Mouse (Mus musculus) CH12.LX (cell line): Measurements from ENCODE around the gene Luc7l3. TPM values are rescaled to one million over a fixed set of nuclear protein-coding genes. Genes with fewer than 3 reads are reported as not detected.

ENCODE experiments used
- DNase-seq: peaks from one replicate; pipeline ENCODE4 v3.0.0-alpha.2; 2013; ENCODE audit errors: extremely low read depth
- H3K27ac ChIP-seq: 2 replicates; pipeline ENCODE4 v1.5.1; 2012; ENCODE audit warnings: low read depth, mild to moderate bottlenecking, control low read depth, moderate library complexity; ENCODE audit not compliant: insufficient read depth
- H3K27me3 ChIP-seq: replicated peaks from 2 replicates; pipeline ENCODE3; 2012; ENCODE audit warnings: inconsistent platforms
- H3K36me3 ChIP-seq, 2 experiments: replicated peaks in 1 of 2; 2 replicates each; pipeline versions ENCODE3 to v1.6.1; 2012; ENCODE audit warnings: inconsistent platforms in 1 of 2, low read length in 1 of 2, mild to moderate bottlenecking in 1 of 2, mixed read lengths in 1 of 2, moderate library complexity in 1 of 2; ENCODE audit not compliant: control insufficient read depth in 1 of 2, insufficient read depth in 1 of 2
- H3K4me1 ChIP-seq, 2 experiments: 2 replicates each; pipeline ENCODE4 v1.6.1; 2012; ENCODE audit warnings: inconsistent platforms in 1 of 2, moderate library complexity in 1 of 2; ENCODE audit not compliant: insufficient read depth in 2 of 2, control insufficient read depth in 1 of 2
- H3K4me2 ChIP-seq: 2 replicates; pipeline ENCODE4 v1.6.1; 2012; ENCODE audit warnings: low read depth, mild to moderate bottlenecking, control low read depth; ENCODE audit not compliant: poor library complexity, insufficient read depth, severe bottlenecking
- H3K4me3 ChIP-seq, 3 experiments: fragments of 150-350 bp in 1 of 3; sonication (generic) in 1 of 3; replicated peaks in 1 of 3; 2 replicates each; pipeline versions ENCODE3 to v1.5.1; 2011 to 2012; ENCODE audit warnings: low read depth in 2 of 3, low read length in 2 of 3, mild to moderate bottlenecking in 2 of 3, moderate library complexity in 2 of 3, control low read depth in 1 of 3, improper control_type of control experiment in 1 of 3, inconsistent platforms in 1 of 3, mixed read lengths in 1 of 3; ENCODE audit not compliant: poor library complexity in 1 of 3
- H3K79me2 ChIP-seq: replicated peaks from 2 replicates; pipeline ENCODE4 v1.6.1; 2012; ENCODE audit warnings: mild to moderate bottlenecking, moderate library complexity; ENCODE audit not compliant: control insufficient read depth, poor library complexity, insufficient read depth, severe bottlenecking; ENCODE audit errors: extremely low read depth
- H3K9ac ChIP-seq: 2 replicates; pipeline ENCODE4 v1.6.1; 2012; ENCODE audit warnings: low read depth, mild to moderate bottlenecking, control low read depth, moderate library complexity; ENCODE audit not compliant: insufficient read depth
- H3K9me3 ChIP-seq: replicated peaks from 2 replicates; pipeline ENCODE3; 2012; ENCODE audit warnings: low read length, inconsistent platforms, mixed read lengths
- BHLHE40 ChIP-seq: IDR thresholded peaks from 2 replicates; pipeline ENCODE4 v1.6.1; 2011; ENCODE audit warnings: mild to moderate bottlenecking, low read depth, low read length, improper control_type of control experiment
- CHD1 ChIP-seq: IDR thresholded peaks from 2 replicates; pipeline ENCODE4 v1.6.1; 2012; ENCODE audit warnings: low read depth, low read length, improper control_type of control experiment, inconsistent platforms
- CHD2 ChIP-seq: IDR thresholded peaks from 2 replicates; pipeline ENCODE4 v1.6.1; 2011; ENCODE audit warnings: low read length, improper control_type of control experiment
- CTCF ChIP-seq, 2 experiments: IDR thresholded peaks in 1 of 2; conservative IDR thresholded peaks in 1 of 2; 2 replicates each; pipeline ENCODE4 v1.5.1; 2011 to 2012; ENCODE audit warnings: low read depth in 2 of 2, low read length in 2 of 2, improper control_type of control experiment in 1 of 2, inconsistent platforms in 1 of 2, mild to moderate bottlenecking in 1 of 2, moderate library complexity in 1 of 2
- E2F4 ChIP-seq: IDR thresholded peaks from 2 replicates; pipeline ENCODE4 v1.6.1; 2011; ENCODE audit warnings: low read depth, low read length, improper control_type of control experiment; ENCODE audit not compliant: insufficient replicate concordance
- ELF1 ChIP-seq: IDR thresholded peaks from 2 replicates; pipeline ENCODE4 v1.6.1; 2014; ENCODE audit warnings: low read depth, mild to moderate bottlenecking, inconsistent platforms, low read length, improper control_type of control experiment
- EP300 ChIP-seq: IDR thresholded peaks from 2 replicates; pipeline ENCODE4 v1.6.1; 2011; ENCODE audit warnings: low read length, improper control_type of control experiment
- ETS1 ChIP-seq: conservative IDR thresholded peaks from 2 replicates; pipeline ENCODE4 v1.6.1; 2012; ENCODE audit warnings: low read depth, mild to moderate bottlenecking, inconsistent platforms, low read length, improper control_type of control experiment, moderate library complexity
- GABPA ChIP-seq: IDR thresholded peaks from 2 replicates; pipeline ENCODE4 v1.6.1; 2012; ENCODE audit warnings: low read depth, low read length, improper control_type of control experiment, inconsistent platforms; ENCODE audit not compliant: insufficient replicate concordance
- HCFC1 ChIP-seq: IDR thresholded peaks from 2 replicates; pipeline ENCODE4 v1.6.1; 2012; ENCODE audit warnings: low read depth, mild to moderate bottlenecking, inconsistent platforms, low read length, improper control_type of control experiment
- IRF4 ChIP-seq: IDR thresholded peaks from 2 replicates; pipeline ENCODE4 v1.6.1; 2014; ENCODE audit warnings: low read depth, mild to moderate bottlenecking, inconsistent platforms, low read length, improper control_type of control experiment
- JUN ChIP-seq: IDR thresholded peaks from 2 replicates; pipeline ENCODE4 v1.6.1; 2011; ENCODE audit warnings: low read depth, mild to moderate bottlenecking, low read length, improper control_type of control experiment, moderate library complexity; ENCODE audit not compliant: insufficient read depth
- JUND ChIP-seq: conservative IDR thresholded peaks from 2 replicates; pipeline ENCODE4 v1.6.1; 2011; ENCODE audit warnings: low read depth, low read length, improper control_type of control experiment
- KAT2A ChIP-seq: IDR thresholded peaks from 2 replicates; pipeline ENCODE4 v1.6.1; 2012; ENCODE audit warnings: low read length, improper control_type of control experiment, inconsistent platforms; ENCODE audit not compliant: insufficient replicate concordance
- MAFK ChIP-seq: IDR thresholded peaks from 2 replicates; pipeline ENCODE4 v1.6.1; 2011; ENCODE audit warnings: low read length, improper control_type of control experiment; ENCODE audit not compliant: insufficient replicate concordance
- MAX ChIP-seq: IDR thresholded peaks from 2 replicates; pipeline ENCODE4 v1.6.1; 2011; ENCODE audit warnings: low read length, improper control_type of control experiment
- MAZ ChIP-seq: IDR thresholded peaks from 2 replicates; pipeline ENCODE4 v1.6.1; 2012; ENCODE audit warnings: low read depth, mild to moderate bottlenecking, inconsistent platforms, low read length, improper control_type of control experiment, moderate library complexity
- MEF2A ChIP-seq: IDR thresholded peaks from 2 replicates; pipeline ENCODE4 v1.6.1; 2014; ENCODE audit warnings: low read depth, mild to moderate bottlenecking, inconsistent platforms, low read length, improper control_type of control experiment, borderline replicate concordance
- MXI1 ChIP-seq: IDR thresholded peaks from 2 replicates; pipeline ENCODE4 v1.6.1; 2011; ENCODE audit warnings: mild to moderate bottlenecking, low read depth, low read length, improper control_type of control experiment
- MYC ChIP-seq: IDR thresholded peaks from 2 replicates; pipeline ENCODE4 v1.6.1; 2011; ENCODE audit warnings: low read depth, mild to moderate bottlenecking, improper control_type of control experiment, low read length
- NELFE ChIP-seq: IDR thresholded peaks from 2 replicates; pipeline ENCODE4 v1.6.1; 2011; ENCODE audit warnings: low read depth, low read length, improper control_type of control experiment
- NRF1 ChIP-seq: IDR thresholded peaks from 2 replicates; pipeline ENCODE4 v1.6.1; 2014; ENCODE audit warnings: low read depth, mild to moderate bottlenecking, inconsistent platforms, low read length, improper control_type of control experiment, moderate library complexity
- PAX5 ChIP-seq: IDR thresholded peaks from 2 replicates; pipeline ENCODE4 v1.6.1; 2012; ENCODE audit warnings: low read length, inconsistent platforms, mixed read lengths
- POLR2A ChIP-seq: IDR thresholded peaks from 2 replicates; pipeline ENCODE4 v1.6.1; 2011; ENCODE audit warnings: low read depth, mild to moderate bottlenecking, improper control_type of control experiment, low read length
- POLR2AphosphoS2 ChIP-seq: IDR thresholded peaks from 2 replicates; pipeline ENCODE4 v1.6.1; 2011; ENCODE audit warnings: low read depth, low read length, improper control_type of control experiment
- RAD21 ChIP-seq: IDR thresholded peaks from 2 replicates; pipeline ENCODE4 v1.6.1; 2011; ENCODE audit warnings: low read depth, mild to moderate bottlenecking, low read length, improper control_type of control experiment, moderate library complexity
- RCOR1 ChIP-seq: conservative IDR thresholded peaks from 2 replicates; pipeline ENCODE4 v1.6.1; 2012; ENCODE audit warnings: low read depth, mild to moderate bottlenecking, inconsistent platforms, low read length, improper control_type of control experiment
- SIN3A ChIP-seq: IDR thresholded peaks from 2 replicates; pipeline ENCODE4 v1.6.1; 2012; ENCODE audit warnings: low read length, improper control_type of control experiment, inconsistent platforms
- SMC3 ChIP-seq: IDR thresholded peaks from 2 replicates; pipeline ENCODE4 v1.6.1; 2011; ENCODE audit warnings: low read depth, low read length, improper control_type of control experiment
- TBP ChIP-seq: conservative IDR thresholded peaks from 2 replicates; pipeline ENCODE4 v1.6.1; 2011; ENCODE audit warnings: low read depth, low read length, improper control_type of control experiment
- TCF12 ChIP-seq: IDR thresholded peaks from 2 replicates; pipeline ENCODE4 v1.6.1; 2014; ENCODE audit warnings: low read depth, mild to moderate bottlenecking, inconsistent platforms, low read length, improper control_type of control experiment
- UBTF ChIP-seq: IDR thresholded peaks from 2 replicates; pipeline ENCODE4 v1.6.1; 2012; ENCODE audit warnings: low read depth, mild to moderate bottlenecking, inconsistent platforms, low read length, improper control_type of control experiment, moderate library complexity
- USF1 ChIP-seq: IDR thresholded peaks from 2 replicates; pipeline ENCODE4 v1.6.1; 2014; ENCODE audit warnings: low read depth, mild to moderate bottlenecking, inconsistent platforms, low read length, improper control_type of control experiment
- USF2 ChIP-seq: conservative IDR thresholded peaks from 2 replicates; pipeline ENCODE4 v1.6.1; 2011; ENCODE audit warnings: low read depth, low read length, improper control_type of control experiment
- ZC3H11A ChIP-seq: IDR thresholded peaks from 2 replicates; pipeline ENCODE4 v1.6.1; 2012; ENCODE audit warnings: low read depth, mild to moderate bottlenecking, inconsistent platforms, low read length, improper control_type of control experiment
- ZKSCAN1 ChIP-seq: IDR thresholded peaks from 2 replicates; pipeline ENCODE4 v1.6.1; 2012; ENCODE audit warnings: low read depth, inconsistent platforms, low read length, improper control_type of control experiment, borderline replicate concordance
- ZMIZ1 ChIP-seq: IDR thresholded peaks from 2 replicates; pipeline ENCODE4 v1.6.1; 2012; ENCODE audit warnings: low read depth, mild to moderate bottlenecking, inconsistent platforms, low read length, improper control_type of control experiment
- ZNF384 ChIP-seq: IDR thresholded peaks from 2 replicates; pipeline ENCODE4 v1.6.1; 2012; ENCODE audit warnings: low read depth, low read length, improper control_type of control experiment, inconsistent platforms
- dilution Hi-C: fragments of 300-500 bp; cut with MboI; formaldehyde crosslinking; loops from 2 replicates; pipeline ENCODE4 v1.14.3; 2020; ENCODE audit warnings: low sequenced_read_pairs; ENCODE audit not compliant: extremely low pct_unique_long_range_greater_than_20kb, extremely low pct_ligation_motif_present
- in situ Hi-C: fragments of 300-500 bp; cut with MboI; formaldehyde crosslinking; loops from 3 replicates; pipeline ENCODE4 v1.14.3; 2019; ENCODE audit warnings: low sequenced_read_pairs, low pct_ligation_motif_present, low pct_unique_long_range_greater_than_20kb, mixed read lengths
- polyA plus RNA-seq: library from polyadenylated mRNA; unstranded; fragments of >175 nt; gene quantifications from 2 replicates; pipeline ENCODE4 v1.2.1, GENCODE M21; 2012; ENCODE audit warnings: low read depth; ENCODE audit not compliant: insufficient read length
- total RNA-seq, 2 experiments: library from RNA; depleted of rRNA; stranded (reverse); fragments of 300-350 nt in 1 of 2; fragments of >200 nt in 1 of 2; gene quantifications; 2 replicates each; pipeline ENCODE4 v1.2.3; 2012 to 2014

Gene Luc7l3
- total and polyA plus RNA-seq, 3 experiments = 57.7 to 246 (median 69.8) TPM

DNA sequence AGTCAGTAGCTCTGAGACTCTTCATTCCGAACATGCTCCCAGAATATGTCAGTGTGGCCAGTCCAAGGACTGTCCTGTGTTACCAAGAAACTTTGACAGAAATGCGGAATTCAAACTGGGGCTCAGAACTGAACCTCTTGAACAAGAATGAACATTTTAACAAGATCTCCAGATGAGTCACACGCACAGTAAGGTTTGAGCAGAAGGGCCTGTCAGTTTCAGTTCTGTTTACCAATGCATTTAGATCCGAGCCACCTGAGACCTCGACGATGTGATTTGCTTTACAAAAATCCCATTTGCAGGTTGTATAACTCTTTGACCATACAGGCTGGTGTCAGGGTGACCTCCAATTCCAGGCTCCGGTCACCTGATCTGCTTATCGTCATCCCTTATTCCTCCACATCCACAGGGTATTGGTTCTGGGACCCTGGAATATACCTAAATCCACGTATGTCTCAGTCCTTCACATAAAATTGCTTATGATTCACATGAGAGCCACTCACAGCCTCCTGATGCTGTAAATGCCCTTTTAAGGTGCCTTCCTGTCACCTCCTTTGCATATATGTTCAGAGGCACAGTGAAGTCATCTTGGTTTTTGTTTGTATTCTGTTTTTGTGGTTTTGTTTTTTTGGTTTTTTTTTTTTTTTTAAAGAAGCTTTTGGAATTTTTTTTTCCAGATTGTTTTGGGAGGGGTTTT is 33.9 kb upstream of the Luc7l3 start:
- peak overlapping the region; percentile 95 for H3K4me2 ChIP-seq
- H3K9ac ChIP-seq = no peak overlapping the region
- H3K79me2 ChIP-seq = no peaks in the 10 kb centered on the region
- H3K27me3 ChIP-seq = no peaks in the 10 kb centered on the region
- dilution Hi-C loops = no loop called here
- peak; percentile 84 for DNase-seq
- in situ Hi-C loops = no loop called here
- TF ChIP-seq CHD2 = peak; percentile 29; the same call in 1 of the 2 replicates
- TF ChIP-seq CHD1 = no peak
- TF ChIP-seq PAX5 = no peak
- no peak for TF ChIP-seq KAT2A
- TF ChIP-seq RCOR1 = peak; percentile 94
- TF ChIP-seq ZC3H11A = no peak
- TF ChIP-seq GABPA = no peak
- TF ChIP-seq SIN3A = peak; percentile 38; the same call in 1 of the 2 replicates
- no peak for TF ChIP-seq USF1
- TF ChIP-seq NELFE = no peak
- peak; percentile 86 for TF ChIP-seq MYC
- peak; percentile 41; the same call in 1 of the 2 replicates for TF ChIP-seq MXI1
- peak; percentile 61 for TF ChIP-seq BHLHE40
- TF ChIP-seq TBP = no peak
- TF ChIP-seq RAD21 = no peak
- no peak for TF ChIP-seq NRF1
- TF ChIP-seq ZMIZ1 = no peak
- no peak for TF ChIP-seq CTCF (conservative IDR thresholded peaks at IDR 0.05 in 1 of 2, IDR thresholded peaks at IDR 0.05 in 1 of 2; ENCODE audit: low read depth in 2 of 2, low read length in 2 of 2)
- TF ChIP-seq MAX = peak; percentile 75
- TF ChIP-seq JUND = peak; percentile 86
- TF ChIP-seq MAFK = no peak; the same call in 1 of the 2 replicates
- TF ChIP-seq JUN = peak; percentile 75
- peak; percentile 97 for TF ChIP-seq EP300
- no peak for TF ChIP-seq ZKSCAN1
- no peak for TF ChIP-seq ELF1
- peak; percentile 98 for TF ChIP-seq IRF4
- no peak for TF ChIP-seq HCFC1
- no peak for TF ChIP-seq POLR2AphosphoS2
- peak; percentile 74; the same call in 1 of the 2 replicates for TF ChIP-seq MEF2A
- no peak for TF ChIP-seq POLR2A
- peak; percentile 88 for TF ChIP-seq ZNF384
- no peak for TF ChIP-seq E2F4
- TF ChIP-seq UBTF = no peak
- TF ChIP-seq TCF12 = peak; percentile 82
- TF ChIP-seq SMC3 = no peak
- TF ChIP-seq MAZ = no peak
- no peak for TF ChIP-seq USF2
- peak; percentile 71 for TF ChIP-seq ETS1
- TF ChIP-seq, all 38 proteins: peak for 15
- H3K4me1 ChIP-seq = peaks cover 24 to 56% of the 10 kb centered on the region in 2 experiments
- H3K36me3 ChIP-seq = no peaks in the 10 kb centered on the region
- peak overlapping the region; percentile 27 for H3K27ac ChIP-seq
- peak overlapping the region in 1 of 3 experiments; percentile 4 for H3K4me3 ChIP-seq
- H3K9me3 ChIP-seq = no peaks in the 10 kb centered on the region
